Mouse (Mus musculus) embryo, embryonic 11 days (tissue): ENCODE data around the gene Gsta3.
"Not testable (repeated sequence)": the region's sequence is repeated elsewhere in the genome, so short reads cannot be mapped to it uniquely, and the experiment has no call there.

ENCODE experiments used
- DNase-seq: peaks from one replicate; pipeline ENCODE4 v3.0.0-alpha.2; 2015

Gsta3 gene

DNA sequence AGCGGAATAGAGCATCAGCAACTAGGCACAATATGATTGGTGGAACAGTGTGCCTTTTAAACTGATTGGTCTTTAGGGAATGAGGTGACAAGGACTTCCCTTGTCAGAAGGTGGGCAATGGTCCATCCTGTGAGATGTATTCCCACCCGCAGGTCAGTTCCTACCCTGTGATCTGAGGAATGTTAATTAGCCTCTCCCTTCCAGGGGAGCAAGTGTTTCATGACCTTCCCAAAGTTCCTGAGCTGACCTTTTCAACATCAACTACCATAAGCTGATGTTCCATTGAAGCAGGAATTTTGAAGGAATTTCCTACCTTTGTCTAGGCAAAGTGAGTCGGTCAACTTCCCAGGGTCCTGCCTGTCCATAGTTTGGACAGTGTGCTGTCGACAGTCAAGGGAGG, 13.5 kb downstream of the Gsta3 start:
- no peak for DNase-seq

DNA sequence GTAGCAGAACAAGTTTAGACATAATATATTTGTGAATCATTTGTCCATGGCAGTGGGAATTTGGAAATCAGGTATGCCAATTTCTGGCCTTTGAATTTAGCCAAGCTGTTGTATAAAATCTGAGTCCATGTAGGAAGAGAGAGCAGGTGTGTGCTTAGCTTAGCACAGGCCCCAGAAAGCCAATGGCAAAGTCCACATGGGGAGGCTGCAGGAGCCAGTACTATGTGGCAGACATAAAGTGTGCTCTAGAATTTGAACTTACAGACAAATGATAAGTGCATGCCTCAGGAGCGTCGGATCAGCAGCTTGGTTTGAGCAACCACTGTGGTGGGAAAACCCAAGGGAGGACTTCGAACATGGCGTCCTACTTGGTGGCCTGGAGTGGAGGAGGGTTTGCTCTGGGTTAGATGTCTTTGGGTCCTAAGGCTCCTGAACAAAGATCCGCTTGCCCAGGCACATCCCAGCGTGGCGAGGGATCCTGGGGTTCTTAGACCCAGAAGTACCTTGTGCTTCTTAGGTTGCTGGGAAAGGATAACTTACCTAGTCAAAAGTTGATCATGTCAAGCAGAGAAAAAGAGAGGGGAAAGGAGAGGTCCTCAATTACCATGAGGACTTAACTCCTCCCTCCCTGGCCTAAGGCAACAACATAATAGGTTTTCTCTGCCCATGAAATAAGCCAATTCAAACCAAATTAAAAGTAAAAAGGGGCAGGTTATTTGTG, 15.4 kb downstream of the Gsta3 start:
- no peak for DNase-seq

DNA sequence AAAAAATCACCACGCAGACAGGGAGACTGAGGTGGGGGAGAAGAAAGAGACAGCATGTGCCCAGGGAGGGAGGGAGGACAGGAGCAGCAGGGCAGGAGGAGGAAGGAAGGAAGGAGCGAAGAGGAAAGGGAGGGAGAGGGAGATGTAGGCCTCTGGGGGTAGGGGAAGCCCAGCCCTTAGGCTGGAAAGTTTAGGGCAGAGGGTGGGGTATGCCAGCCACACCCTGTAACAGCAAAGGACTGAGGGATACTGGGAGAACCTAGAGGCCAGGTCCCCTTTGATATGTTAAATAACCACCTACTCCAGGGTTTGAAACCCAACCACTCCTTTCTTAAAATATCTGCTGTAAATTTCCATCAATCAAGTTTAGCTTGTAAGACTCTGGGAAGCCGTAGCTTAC, 16.0 kb downstream of the Gsta3 start:
- no peak for DNase-seq

DNA sequence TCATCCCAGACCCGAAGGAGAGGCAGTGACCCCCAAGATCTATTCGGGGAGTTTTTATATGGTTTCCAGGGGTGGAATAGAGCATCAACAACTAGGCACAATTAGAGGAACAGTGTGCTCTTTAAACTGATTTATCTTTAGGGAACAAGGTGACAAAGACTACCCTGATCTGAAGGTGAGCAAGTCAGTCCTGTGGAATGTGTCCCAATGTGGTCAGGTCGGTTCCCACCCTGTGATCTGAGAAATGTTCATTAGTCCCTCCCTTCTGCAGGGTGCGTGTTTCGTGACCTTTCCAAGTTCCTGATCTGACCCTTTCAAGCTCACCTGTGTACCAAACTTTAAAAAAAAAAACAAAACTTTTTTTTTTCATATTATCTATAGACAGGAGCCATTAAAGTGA, 16.5 kb downstream of the Gsta3 start:
- no peak for DNase-seq

DNA sequence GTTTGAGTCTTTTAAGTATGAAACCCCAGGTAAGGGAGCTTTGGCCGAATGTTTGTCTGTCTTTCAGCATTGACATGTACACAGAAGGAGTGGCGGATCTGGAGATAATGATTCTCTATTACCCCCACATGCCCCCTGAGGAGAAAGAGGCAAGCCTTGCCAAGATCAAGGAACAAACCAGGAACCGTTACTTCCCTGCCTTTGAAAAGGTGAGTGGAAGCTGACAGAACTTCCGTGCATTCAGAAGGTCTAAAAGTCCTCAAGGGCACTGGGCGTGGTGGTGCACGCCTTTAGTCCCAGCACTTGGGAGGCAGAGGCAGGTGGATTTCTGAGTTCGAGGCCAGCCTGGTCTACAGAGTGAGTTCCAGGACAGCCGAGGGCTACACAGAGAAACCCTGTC, 19.6 kb downstream of the Gsta3 start:
- DNase-seq = not testable (repeated sequence)

DNA sequence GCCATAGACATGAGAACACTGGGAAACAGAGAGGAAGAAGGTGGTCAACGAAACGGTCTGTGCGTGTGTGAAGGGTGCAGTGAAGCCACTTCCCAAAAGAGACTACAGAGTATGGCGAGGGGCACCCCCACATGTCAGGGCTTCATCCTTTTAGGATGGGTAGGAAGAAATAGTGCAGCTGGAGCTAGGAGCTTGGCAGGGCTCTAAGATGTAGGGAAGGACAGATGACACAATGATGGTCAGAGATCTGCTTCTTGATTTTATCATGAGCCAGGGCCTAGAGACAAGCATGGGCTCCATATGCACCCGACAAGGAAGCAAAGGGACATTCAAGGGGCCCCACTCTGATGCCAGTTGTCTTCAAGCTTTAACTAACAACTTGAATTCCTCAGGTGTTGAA, 22.0 kb downstream of the Gsta3 start:
- no peak for DNase-seq

DNA sequence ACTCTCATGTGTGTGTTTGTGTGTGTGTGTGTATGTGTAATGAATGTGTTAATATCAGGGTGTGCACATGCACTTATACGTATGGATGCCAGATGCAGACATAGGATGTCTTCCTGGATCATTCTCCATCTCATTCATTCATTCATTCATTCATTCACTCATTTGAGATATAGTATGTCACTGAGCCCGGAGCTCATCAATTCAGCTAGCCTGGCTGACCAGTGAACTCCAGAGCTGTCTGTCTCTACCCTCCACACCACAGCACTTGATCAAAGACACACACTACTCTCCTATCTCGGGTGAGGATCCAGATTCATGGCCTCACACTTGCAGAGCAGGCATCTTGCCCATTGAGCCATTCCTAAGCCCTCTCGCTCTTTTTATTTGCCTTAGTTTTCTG, 23.6 kb downstream of the Gsta3 start:
- DNase-seq = no peak

DNA sequence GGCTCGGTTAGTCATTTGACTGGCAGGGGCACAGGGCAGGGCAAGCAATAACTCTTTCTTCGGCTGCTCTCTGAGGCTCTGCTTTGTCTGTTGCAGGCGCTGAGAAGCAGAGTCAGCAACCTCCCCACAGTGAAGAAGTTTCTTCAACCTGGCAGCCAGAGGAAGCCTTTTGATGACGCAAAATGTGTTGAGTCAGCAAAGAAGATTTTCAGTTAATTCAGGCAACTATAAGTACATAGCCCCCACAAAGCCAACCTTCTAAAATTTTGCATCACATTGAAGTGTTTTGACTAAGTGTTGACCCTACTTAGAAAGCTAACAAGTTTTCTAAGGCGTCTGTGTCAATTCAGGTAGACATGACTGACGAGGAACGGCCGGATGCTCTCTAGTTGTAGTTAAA, 24.4 kb downstream of the Gsta3 start:
- no peak for DNase-seq

DNA sequence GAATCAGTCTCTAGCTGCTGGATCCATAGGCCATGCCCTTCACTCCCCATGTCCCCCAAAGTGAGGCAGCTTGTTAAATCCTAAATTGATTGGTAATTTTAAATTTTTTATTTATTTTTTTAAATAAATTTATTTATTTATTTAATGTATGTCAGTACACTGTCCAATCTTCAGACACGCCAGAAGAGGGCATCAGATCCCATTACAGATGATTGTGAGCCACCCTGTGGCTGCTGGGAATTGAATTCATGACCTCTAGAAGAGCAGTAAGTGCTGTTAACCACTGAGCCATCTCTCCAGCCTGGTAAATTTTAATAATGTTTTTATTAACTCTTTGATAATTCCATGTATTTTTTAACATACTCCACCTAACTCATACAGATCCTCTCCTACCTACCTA, 26.4 kb downstream of the Gsta3 start:
- no peak for DNase-seq

DNA sequence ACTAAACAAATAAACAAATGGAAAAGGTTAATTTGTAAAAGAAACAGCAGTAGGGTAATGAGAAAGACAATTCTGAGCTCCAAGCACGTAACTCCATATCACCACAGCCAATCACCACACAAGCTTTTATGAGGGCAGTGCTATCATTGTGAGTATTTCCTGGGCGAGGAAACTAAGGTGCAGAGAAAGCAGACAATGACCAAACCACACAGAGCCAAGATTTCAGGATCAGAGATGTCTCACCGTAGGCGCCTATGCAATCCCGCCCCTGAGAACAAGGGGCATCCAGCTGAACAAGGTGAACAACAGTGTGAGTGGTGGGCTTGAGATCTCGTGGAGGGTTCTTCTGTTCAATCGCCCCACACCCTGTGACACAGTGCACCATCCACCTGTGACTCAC, 27.1 kb downstream of the Gsta3 start:
- not testable (repeated sequence) for DNase-seq

DNA sequence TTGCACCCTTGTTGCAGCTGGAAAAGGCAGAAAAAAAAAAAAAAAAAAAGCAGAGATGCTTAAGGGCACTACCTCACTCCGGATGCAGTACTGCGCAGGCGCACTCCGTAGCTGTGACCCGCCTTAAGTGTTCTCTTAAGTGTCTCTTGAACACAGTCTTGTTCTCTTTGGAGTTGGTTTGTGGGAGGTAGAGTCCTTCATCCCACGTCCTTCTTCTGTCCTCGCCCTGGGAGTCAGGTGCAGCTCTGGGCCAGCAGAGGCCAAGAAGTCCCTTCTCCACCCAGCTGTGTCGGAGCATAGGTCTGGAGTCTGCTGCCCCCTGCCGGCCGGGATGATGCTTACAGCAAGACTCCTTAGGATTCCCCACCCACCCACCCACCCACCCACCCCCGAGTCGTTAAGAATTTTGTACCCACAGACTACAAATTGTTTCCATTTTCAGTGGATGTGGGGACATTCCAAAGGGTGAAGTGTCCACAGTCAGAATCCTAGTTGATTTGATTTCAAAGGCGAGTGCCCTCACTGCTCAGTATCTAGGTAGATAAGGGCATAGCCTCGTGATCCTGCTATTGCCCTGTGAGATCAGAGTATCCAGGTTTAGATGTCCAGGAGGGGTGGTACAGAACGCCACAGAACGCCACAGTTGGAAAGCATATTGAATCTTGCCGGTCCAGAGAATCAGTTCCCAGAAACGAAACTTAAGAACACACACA, 31.1 kb downstream of the Gsta3 start:
- DNase-seq = peak; percentile 79

DNA sequence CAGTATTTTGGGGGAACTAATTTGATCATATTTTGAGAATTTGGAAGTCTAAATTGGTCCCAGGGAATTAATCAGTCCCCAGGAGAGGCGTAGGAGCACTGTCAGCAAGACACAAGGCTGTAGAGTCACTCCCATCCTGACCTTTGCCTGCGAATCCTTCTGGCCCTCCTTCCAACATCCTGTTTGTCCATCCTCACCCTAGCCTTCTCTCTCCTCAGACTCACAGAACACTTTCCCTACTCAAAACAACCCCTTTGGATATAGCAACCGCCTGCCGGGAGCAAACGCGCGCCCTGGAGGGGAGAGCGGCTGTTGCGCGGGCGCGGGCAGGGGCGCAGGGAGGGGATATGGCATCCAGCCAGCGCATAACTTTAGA, 31.7 kb downstream of the Gsta3 start:
- peak; percentile 23 for DNase-seq

DNA sequence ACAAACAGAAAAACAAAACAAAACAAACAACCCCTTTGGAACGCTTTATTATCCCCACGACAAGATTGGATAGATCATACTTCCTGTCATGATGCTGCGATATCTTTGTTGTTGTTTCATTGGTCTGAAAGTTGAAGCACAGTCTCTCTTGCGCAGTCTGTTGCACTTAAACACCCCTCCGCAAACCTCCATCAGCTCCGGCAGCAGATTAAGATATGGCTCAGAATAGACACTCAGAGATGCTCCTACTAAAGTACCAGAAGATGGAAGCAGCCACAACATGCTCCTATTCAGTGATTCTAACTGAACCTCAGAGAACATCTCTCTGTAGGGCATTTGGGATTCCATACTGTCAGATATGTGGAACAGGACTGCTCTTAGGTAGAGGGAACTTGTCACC, 32.7 kb downstream of the Gsta3 start:
- no peak for DNase-seq

DNA sequence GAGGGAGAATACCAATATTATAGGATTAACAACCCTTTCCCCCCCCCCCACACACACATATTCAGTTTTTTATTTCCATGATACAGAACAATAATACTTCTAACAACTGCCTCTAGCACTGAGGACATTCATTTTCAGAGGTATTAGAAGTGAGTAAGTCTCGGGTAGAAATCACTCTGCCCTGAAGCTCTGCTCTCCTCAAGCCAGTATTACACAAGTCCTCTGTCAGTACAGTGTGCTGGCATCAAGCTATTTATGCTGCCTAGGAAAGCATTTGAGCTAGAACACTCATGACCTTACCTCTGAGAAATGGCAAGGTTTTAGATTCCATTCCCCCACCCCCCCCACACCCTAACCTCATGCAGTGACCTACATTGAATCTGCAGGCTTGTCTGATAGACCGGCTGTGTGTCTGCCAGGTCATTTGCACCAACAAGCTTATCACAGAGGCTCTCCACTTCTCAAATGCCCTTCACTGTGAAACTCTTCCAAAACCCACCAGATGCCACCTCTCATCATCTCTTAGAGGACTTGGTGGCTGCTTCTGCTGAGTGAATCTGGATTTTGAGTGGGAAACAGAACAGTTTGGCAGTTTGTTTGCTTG, 34.1 kb downstream of the Gsta3 start:
- no peak for DNase-seq

DNA sequence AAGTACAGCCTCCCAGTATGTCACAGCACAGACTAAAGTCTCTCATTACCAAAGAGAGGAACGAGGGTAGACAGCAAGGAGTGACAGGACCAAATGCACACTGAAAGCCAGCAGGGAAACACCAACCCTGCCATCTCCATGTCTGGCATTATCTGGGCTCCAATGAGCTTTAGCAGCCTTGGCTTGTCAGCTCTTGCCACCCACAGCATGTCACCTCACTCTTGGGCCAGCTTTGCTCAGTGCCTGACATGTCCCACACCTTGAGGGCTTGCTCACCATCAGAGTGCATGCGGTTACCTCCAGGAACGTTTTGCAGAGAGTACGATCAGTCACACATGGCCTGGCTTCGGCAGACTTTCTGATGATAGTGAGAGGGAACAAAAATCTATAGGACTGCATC, 35.0 kb downstream of the Gsta3 start:
- DNase-seq = not testable (repeated sequence)

DNA sequence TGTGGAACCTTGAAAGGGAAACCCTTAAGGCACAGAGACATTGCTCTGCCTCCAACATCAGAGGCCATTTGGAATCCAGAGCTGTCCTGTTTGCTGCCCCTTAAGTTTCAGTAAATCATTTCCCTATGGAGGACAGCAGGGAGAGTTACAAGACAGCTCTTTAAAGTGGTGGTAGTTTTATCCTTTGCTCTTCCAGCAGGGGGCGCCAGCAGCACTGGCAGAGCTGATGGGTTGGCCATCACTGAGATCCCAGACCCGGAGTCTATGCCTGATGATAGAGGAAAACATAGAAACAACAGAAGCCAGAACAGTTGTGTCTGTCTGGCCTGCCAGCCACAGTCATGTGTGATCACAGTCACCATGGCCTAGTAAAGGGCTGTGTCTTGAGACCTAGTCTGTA, 35.8 kb downstream of the Gsta3 start:
- DNase-seq = not testable (repeated sequence)

DNA sequence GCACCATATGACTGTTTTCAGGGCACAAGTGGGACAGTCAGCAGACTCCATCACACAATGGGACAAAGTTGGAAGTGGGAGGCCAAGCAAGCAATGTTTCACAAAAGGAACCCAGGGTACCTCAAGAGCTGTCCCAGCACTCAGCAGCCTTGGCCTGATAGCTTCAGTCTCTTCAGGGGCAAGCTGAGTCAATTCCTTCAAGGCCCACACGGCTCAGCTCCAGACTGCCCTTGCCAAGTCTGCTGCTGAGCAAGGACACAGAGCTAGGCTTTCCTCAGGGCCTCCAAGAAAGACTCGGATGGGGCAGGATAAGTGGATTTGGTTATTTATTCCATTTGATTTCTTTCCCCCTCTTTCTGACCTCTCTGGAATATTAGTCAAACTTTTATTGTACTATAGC, 39.9 kb downstream of the Gsta3 start:
- DNase-seq = no peak

DNA sequence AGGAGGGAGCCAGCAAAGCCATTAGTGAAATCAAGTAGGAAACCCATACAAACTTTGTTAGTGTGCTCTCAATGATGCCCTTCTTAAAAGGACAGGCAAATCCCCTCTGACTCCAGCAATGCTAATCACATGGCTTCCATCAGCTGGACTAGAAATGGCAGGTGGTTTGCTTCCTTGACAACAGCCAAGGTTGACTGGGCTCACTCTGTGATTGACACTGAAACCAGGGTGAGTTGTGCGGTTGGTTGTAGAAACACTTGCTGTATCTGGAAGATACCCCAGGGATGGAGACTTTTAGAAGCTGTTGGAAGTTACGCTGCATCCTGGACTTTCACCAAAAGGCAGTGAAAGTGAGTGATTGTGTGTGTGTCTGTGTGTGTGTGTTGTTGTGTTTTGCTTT, 44.3 kb downstream of the Gsta3 start:
- not testable (repeated sequence) for DNase-seq

DNA sequence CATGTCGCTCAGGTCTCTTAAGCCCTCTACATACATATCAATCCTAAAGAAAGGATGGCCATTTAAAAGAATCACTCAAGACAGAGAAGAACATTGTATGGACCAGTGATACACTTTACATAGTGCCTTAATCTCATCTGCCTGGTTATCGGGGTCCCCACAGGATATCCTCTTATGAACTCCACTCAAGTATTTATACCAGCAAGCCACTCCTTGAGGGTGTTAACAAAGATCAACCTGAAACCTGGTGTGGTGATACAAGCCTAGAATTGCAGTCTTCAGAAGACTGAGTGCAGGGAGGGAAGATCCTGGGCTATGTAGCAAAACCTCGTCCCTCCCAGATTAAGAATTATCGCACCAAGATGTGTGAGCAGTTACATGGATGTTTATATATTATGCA, 51.0 kb downstream of the Gsta3 start:
- DNase-seq = no peak

DNA sequence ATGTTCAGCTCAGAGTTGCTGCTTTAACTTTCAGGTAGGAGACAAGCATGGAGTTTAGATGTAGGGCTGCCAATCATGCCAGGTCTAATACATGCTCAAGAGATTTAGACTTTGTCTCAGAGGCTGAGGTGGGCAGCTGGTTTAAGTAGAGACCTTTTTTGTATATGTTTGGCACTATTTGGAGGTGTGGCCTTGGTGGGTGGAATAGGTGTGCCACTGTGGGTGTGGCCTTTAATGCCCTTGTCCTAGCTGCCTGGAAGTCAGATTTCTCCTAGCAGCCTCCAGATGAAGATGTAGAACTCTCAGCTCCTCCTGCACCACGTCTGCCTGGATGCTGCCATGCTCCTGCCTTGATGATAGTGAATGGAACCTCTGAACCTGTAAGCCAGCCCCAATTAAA, 52.2 kb downstream of the Gsta3 start:
- DNase-seq = no peak

DNA sequence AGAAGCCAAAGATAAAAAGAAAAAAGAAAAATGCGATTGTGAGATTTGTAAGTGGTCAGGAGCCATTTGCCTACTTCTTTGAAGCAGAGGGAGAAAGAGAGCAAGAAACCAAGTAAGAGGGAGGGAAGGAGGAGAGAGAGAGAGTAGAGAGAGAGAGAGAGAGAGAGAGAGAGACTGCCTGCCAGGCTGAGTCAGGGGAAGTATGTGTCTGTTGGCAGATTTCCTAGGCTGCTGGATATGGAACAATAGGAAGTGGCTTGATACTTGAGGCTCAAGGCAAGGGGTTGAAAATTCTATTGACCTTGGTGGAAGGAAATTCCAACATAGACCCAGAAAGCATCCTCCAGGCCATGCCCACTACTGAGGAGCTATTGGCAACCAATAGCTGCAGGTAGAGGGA, 55.8 kb downstream of the Gsta3 start:
- DNase-seq = no peak

DNA sequence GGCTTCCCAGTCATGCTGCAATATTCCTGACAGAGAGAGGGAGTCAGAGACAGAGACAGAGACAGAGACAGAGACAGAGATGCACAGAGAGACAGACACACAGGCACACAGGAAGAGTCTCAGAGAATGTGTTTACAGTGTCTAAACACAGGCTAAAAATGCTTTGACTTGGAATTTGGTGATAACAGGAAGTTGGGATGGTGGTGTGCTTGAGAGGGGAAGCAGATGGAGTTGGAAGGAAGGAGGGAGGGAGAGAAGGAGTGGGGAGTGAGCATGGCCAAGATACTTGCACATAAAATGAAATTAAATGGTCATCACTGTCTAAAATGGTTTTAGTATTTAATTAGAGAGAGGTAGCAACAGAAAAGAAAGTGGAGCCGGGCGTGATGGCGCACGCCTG, 57.7 kb downstream of the Gsta3 start:
- DNase-seq = no peak

DNA sequence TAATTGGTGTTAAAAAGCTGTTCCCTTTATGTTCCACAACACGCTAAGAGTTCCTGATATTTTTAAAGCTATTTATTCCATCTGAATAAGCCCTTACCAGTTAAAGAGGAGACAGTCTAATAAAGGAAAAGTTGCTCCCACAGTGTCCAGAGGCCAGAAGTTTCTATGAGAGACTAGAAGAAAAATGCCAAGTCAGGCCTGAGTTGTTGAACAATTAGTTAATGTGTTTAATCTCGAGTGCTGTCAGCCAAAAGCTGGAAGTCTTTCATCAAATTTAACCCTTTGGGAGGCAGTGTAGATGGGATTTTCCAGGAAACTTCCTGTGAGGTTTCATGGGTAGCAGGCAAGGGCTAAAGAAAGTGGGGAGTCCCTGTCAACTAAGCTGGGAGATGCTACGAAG, 59.4 kb downstream of the Gsta3 start:
- DNase-seq = no peak

DNA sequence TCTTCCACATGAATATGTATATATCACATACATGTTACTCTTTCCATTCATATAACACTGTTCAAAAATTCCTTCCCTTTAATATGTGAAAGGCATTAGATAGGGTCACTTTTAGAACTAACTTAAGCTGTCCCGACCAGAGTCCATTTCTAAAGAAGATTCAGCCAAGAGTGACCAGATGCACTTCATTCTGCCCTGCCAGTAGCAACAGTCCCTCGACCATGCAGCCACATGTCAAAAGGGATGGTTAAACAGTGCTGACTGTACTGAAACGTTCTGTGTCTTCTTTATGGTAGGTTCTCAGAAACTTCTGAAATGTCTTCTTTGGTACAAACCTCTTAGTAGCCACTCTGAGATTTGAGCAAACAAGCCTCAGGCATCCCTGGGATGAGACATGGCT, 61.3 kb downstream of the Gsta3 start:
- DNase-seq = no peak

DNA sequence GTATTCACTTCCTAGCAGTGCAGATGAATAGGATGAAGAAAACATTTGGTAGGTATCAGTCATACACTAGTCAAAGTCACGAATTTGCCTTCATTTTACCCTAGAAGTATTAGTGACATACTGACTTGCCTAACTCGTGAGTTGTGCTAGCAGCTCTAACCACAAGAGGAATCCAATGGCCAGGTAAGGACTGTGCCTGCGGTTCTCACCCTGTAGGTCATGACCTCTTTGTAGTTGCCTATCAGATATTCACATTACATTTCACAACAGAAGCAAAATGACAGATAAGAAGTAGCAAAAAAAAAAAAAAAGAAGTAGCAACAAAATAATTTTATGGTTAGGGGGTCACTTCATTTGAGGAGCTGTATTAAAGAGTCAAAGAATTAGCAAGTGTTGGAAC, 63.8 kb downstream of the Gsta3 start:
- DNase-seq = no peak
